Comparison of ENCODE assay signal across 8 mouse cellular contexts in genomic region chr1:133908659-133909575, GRCm38 (mm10). TPM values are rescaled to one million over a fixed set of nuclear protein-coding genes. Genes with fewer than 3 reads are reported as not detected.
DNase-seq lines count a peak whose midpoint lies in the region; ATAC-seq and TF ChIP-seq lines count a peak whose summit lies in the region.

No protein-coding gene starts in this region.

- H3K27me3 ChIP-seq in spleen, adult 2 months (ENCODE audit: control insufficient read depth, insufficient read depth, low read length): no peaks in the 10 kb centered on the region
- H3K27me3 ChIP-seq in liver, embryonic 16.5 days (ENCODE audit: control insufficient read depth, insufficient read depth, low read depth, low read length): peaks cover 47% of the 10 kb centered on the region
- H3K27me3 ChIP-seq in neural tube, embryonic 15.5 days (replicated peaks): 0 out of 2 replicates have a peak, but pooled peaks cover 8% of the 10 kb centered on the region

- peak overlapping the region; percentile 42; the same call in 1 of the 2 replicates for H3K9ac ChIP-seq in liver, embryonic 16.5 days (ENCODE audit: low read depth, low read length)
- H3K9ac ChIP-seq in neural tube, embryonic 15.5 days (replicated peaks): peak overlapping the region; percentile 58

- no peaks in the 10 kb centered on the region for H3K9me3 ChIP-seq in liver, embryonic 16.5 days (replicated peaks; ENCODE audit: control insufficient read depth, low read length)
- no peaks in the 10 kb centered on the region for H3K9me3 ChIP-seq in neural tube, embryonic 15.5 days (replicated peaks)

- peak overlapping the region; percentile 21; the same call in 1 of the 2 replicates for H3K4me3 ChIP-seq in spleen, adult 2 months (ENCODE audit: extremely low read depth, insufficient read depth, insufficient read length)
- peak overlapping the region; percentile 46 for H3K4me3 ChIP-seq in liver, embryonic 16.5 days (ENCODE audit: low read depth, low read length)
- H3K4me3 ChIP-seq in neural tube, embryonic 15.5 days (replicated peaks): peak overlapping the region; percentile 44

- 7% methylated on average over 27 of the region's 27 CpGs for WGBS in spleen, adult 2 months
- 17% methylated on average over 27 of the region's 27 CpGs for WGBS in liver, embryonic 16.5 days (ENCODE audit: insufficient replicate concordance)
- WGBS in neural tube, embryonic 15.5 days: 10% methylated on average over 27 of the region's 27 CpGs

- intact Hi-C loops in gastrocnemius, postnatal 14 days (cut with DNase I; ENCODE audit: low total_unique reads): loop anchor here (10.0 kb wide), 1 partner anchor 196 kb away; no protein-coding TSS in a partner anchor

- DNase-seq in spleen, adult 2 months (ENCODE audit: low read depth in 1 of 2, low spot score in 2 of 2): no peak
- DNase-seq in spleen, postnatal 4 days (ENCODE audit: low spot score in 2 of 2): no peak
- DNase-seq in cerebellum, adult 18-20 months: peak; percentile 61 to 75
- DNase-seq in gastrocnemius, postnatal 14 days: peak; percentile 50
- DNase-seq in kidney, adult 11 months: peak; percentile 59
- no peak for DNase-seq in spleen, postnatal 10 days (ENCODE audit: low spot score in 2 of 2)

- peak overlapping the region; percentile 25; the same call in 1 of the 2 replicates for H3K27ac ChIP-seq in spleen, adult 2 months (ENCODE audit: insufficient read depth, low read length)
- H3K27ac ChIP-seq in liver, embryonic 16.5 days (ENCODE audit: low read length): no peak overlapping the region
- H3K27ac ChIP-seq in neural tube, embryonic 15.5 days (replicated peaks): peak overlapping the region; percentile 86

- no peaks in the 10 kb centered on the region for H3K36me3 ChIP-seq in spleen, adult 2 months (ENCODE audit: control insufficient read depth, insufficient read depth, low read length)
- H3K36me3 ChIP-seq in liver, embryonic 16.5 days (ENCODE audit: control insufficient read depth, insufficient read depth): no peaks in the 10 kb centered on the region
- no peaks in the 10 kb centered on the region for H3K36me3 ChIP-seq in neural tube, embryonic 15.5 days

- no peak for TF ChIP-seq CTCF in spleen, adult 2 months (IDR thresholded peaks at IDR 0.05; ENCODE audit: extremely low read depth, insufficient read depth, insufficient read length, insufficient replicate concordance)

- 0 out of 2 replicates have a peak, but pooled peaks cover 2% of the 10 kb centered on the region for H3K4me1 ChIP-seq in spleen, adult 2 months (ENCODE audit: control insufficient read depth, insufficient read depth, insufficient read length)
- H3K4me1 ChIP-seq in liver, embryonic 16.5 days (ENCODE audit: control insufficient read depth, low read depth, low read length): peaks cover 16% of the 10 kb centered on the region
- peaks cover 29% of the 10 kb centered on the region for H3K4me1 ChIP-seq in neural tube, embryonic 15.5 days

- peak overlapping the region; percentile 71 for H3K4me2 ChIP-seq in liver, embryonic 16.5 days (ENCODE audit: low read depth, low read length)
- peak overlapping the region; percentile 91 for H3K4me2 ChIP-seq in neural tube, embryonic 15.5 days

- peak; percentile 58 for ATAC-seq in liver, embryonic 16.5 days (ENCODE audit: low read depth)
- peak; percentile 50 for ATAC-seq in neural tube, embryonic 15.5 days (ENCODE audit: low FRiP score)

- TF ChIP-seq POLR2A in spleen, adult 2 months (IDR thresholded peaks at IDR 0.05; ENCODE audit: low read depth, low read length): no peak

RNA-seq across cellular contexts. Expression of gene Optc, which starts 1.1 kb away (rescaled TPM):
- 0.09 and 0.15 TPM in 2 replicates for polyA plus RNA-seq in spleen, adult 2 months (2012; rRNA removed)
- under 1 TPM; 0.18 TPM for total RNA-seq in gastrocnemius, postnatal 14 days (2021)
- polyA plus RNA-seq in liver, embryonic 16.5 days (2015; fragmentation: Nextera tagmentation; extraction: Ambion mirVana): 0.09 and 0.14 TPM in 2 replicates
- polyA plus RNA-seq in neural tube, embryonic 15.5 days (2015; fragmentation: Nextera tagmentation; extraction: Ambion mirVana): 2.0 and 2.8 TPM in 2 replicates

RNA-seq across cellular contexts. Expression of gene Prelp, which starts 12.3 kb away (rescaled TPM):
- polyA plus RNA-seq in spleen, adult 2 months (2012; rRNA removed): 17.7 and 18.1 TPM in 2 replicates
- total RNA-seq in gastrocnemius, postnatal 14 days (2021): 10 to 100 TPM; 15.6 to 18.4 TPM
- 3.9 and 4.4 TPM in 2 replicates for polyA plus RNA-seq in liver, embryonic 16.5 days (2015; fragmentation: Nextera tagmentation; extraction: Ambion mirVana)
- polyA plus RNA-seq in neural tube, embryonic 15.5 days (2015; fragmentation: Nextera tagmentation; extraction: Ambion mirVana): 10.6 and 11.4 TPM in 2 replicates

Comparison
In these comparisons a context has a peak if more than half of its experiments do, and no peak if none do; other contexts are left out.
1. DNase-seq: peak in cerebellum, adult 18-20 months (2 of 2), gastrocnemius, postnatal 14 days (single experiment) and kidney, adult 11 months (single experiment); none in spleen, adult 2 months (0 of 2), spleen, postnatal 4 days (0 of 2) and spleen, postnatal 10 days (0 of 2).
2. Peak in every context shown above with its lines, with median percentiles within 50 percentile points of each other: H3K4me3 ChIP-seq.